Mouse (Mus musculus) mature B cell (primary cell): Measurements from ENCODE around the gene 1700012A03Rik.

ENCODE experiments used
- in situ Hi-C: fragments of 300-500 bp; cut with MboI; formaldehyde crosslinking; loops from 2 replicates; pipeline ENCODE4 v1.14.3; 2019

Gene 1700012A03Rik

DNA sequence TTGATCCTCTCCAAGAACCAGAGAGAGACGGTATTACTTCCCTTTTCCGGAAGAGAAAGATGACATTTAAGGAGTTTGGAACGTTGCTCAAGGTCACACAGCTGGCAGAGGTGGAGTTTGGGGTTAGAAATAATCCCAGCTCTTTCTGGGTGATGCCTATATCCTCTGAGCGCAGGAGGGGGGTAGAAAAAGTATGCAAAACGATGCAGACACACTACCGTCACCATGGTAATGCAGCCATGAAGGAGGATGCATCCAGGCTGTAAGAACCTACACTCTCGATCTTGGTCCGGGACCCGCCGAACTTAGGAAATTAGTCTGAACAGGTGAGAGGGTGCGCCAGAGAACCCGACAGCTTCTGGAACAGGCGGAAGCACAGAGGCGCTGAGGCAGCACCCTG is 43.3 kb downstream of the 1700012A03Rik start:
- in situ Hi-C loops = no loop called here

DNA sequence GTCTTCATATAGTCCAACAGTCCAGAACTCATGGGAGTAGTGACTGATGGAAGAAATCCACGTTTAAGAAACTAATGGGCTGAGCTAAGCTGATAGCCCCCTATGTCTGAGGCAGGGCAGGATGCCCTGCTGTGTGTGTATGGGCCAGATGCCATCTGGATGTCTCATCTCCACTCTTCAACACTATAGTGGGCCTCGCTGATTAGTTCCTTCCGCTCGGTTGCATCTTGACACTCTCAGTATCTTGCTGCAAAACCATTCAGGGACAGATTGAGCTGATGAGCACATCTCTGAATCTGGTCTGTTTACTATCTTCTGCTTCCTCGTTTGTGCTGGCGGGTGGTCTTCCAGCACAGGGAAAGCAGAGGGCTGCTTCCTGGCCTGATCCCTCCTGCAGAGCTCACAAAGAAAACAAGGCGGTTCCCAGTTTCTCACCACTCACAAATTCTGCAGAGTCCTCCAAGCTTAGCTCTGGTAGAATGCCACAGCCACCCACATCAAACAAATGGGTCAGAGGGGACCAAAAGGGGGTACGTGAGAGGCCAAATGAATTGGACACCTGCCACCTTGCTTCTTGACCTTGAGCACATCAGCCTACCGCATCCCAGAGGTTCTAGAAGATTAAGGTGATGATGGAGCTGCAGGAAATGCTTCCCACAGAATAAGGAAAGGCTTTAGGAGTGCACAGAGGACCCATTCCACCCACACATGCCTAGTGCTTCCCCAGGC is 55.7 kb downstream of the 1700012A03Rik start:
- in situ Hi-C loops = no loop called here
